8 mouse cellular contexts compared by ENCODE assay signal in genomic region chr6:39781766-39782530, GRCm38 (mm10). TPM values are rescaled to one million over a fixed set of nuclear protein-coding genes. Genes with fewer than 3 reads are reported as not detected.
DNase-seq lines count a peak whose midpoint lies in the region; ATAC-seq and TF ChIP-seq lines count a peak whose summit lies in the region.

No protein-coding gene starts in this region.

- intact Hi-C loops in gastrocnemius, adult 2 months (cut with DNase I) = loop anchor here (2.0 to 5.0 kb wide), 4 partner anchors 60 to 319 kb away; no protein-coding TSS in a partner anchor

- peak overlapping the region; percentile 62 for H3K27ac ChIP-seq in gastrocnemius, adult 2 months
- H3K27ac ChIP-seq in hindbrain, embryonic 11.5 days (ENCODE audit: low read depth, low read length) = no peak overlapping the region
- peak overlapping the region; percentile 33 for H3K27ac ChIP-seq in liver, embryonic 12.5 days
- no peak overlapping the region; the same call in 1 of the 2 replicates for H3K27ac ChIP-seq in neural tube, embryonic 13.5 days (replicated peaks)

- H3K27me3 ChIP-seq in hindbrain, embryonic 11.5 days (ENCODE audit: control insufficient read depth, insufficient read depth, low read length) = no peaks in the 10 kb centered on the region
- H3K27me3 ChIP-seq in liver, embryonic 12.5 days (replicated peaks) = peaks cover 8% of the 10 kb centered on the region; the same call in 1 of the 2 replicates
- H3K27me3 ChIP-seq in neural tube, embryonic 13.5 days = no peaks in the 10 kb centered on the region

- H3K4me2 ChIP-seq in hindbrain, embryonic 11.5 days (replicated peaks; ENCODE audit: low read depth, low read length) = no peak overlapping the region
- H3K4me2 ChIP-seq in liver, embryonic 12.5 days = peak overlapping the region; percentile 53
- peak overlapping the region; percentile 52 for H3K4me2 ChIP-seq in neural tube, embryonic 13.5 days

- TF ChIP-seq CTCF in gastrocnemius, adult 2 months (IDR thresholded peaks at IDR 0.05) = no peak

- H3K9me3 ChIP-seq in hindbrain, embryonic 11.5 days (ENCODE audit: control insufficient read depth, low read length) = no peaks in the 10 kb centered on the region
- no peaks in the 10 kb centered on the region for H3K9me3 ChIP-seq in liver, embryonic 12.5 days (replicated peaks)
- no peaks in the 10 kb centered on the region for H3K9me3 ChIP-seq in neural tube, embryonic 13.5 days

- 50% methylated on average over 17 of the region's 17 CpGs for WGBS in hindbrain, embryonic 11.5 days
- 35% methylated on average over 17 of the region's 17 CpGs for WGBS in liver, embryonic 12.5 days (ENCODE audit: insufficient replicate concordance)
- 71% methylated on average over 17 of the region's 17 CpGs for WGBS in neural tube, embryonic 13.5 days

- H3K9ac ChIP-seq in hindbrain, embryonic 11.5 days (ENCODE audit: low read depth, low read length) = no peak overlapping the region
- H3K9ac ChIP-seq in liver, embryonic 12.5 days = no peak overlapping the region
- peak overlapping the region; percentile 9; the same call in 1 of the 2 replicates for H3K9ac ChIP-seq in neural tube, embryonic 13.5 days

- no peak for ATAC-seq in hindbrain, embryonic 11.5 days (ENCODE audit: low FRiP score)
- ATAC-seq in liver, embryonic 12.5 days = no peak
- ATAC-seq in neural tube, embryonic 13.5 days (ENCODE audit: low read depth) = no peak
- ATAC-seq in erythroid progenitor cell, adult 5-6 weeks (replicated peaks; ENCODE audit: low FRiP score, poor library complexity, severe bottlenecking) = no peak

- H3K36me3 ChIP-seq in hindbrain, embryonic 11.5 days (ENCODE audit: control insufficient read depth, insufficient read depth, low read length) = no peaks in the 10 kb centered on the region
- H3K36me3 ChIP-seq in liver, embryonic 12.5 days = no peaks in the 10 kb centered on the region
- H3K36me3 ChIP-seq in neural tube, embryonic 13.5 days = no peaks in the 10 kb centered on the region

- H3K4me3 ChIP-seq in gastrocnemius, adult 2 months = peak overlapping the region; percentile 62
- no peak overlapping the region for H3K4me3 ChIP-seq in hindbrain, embryonic 11.5 days (ENCODE audit: low read depth, low read length)
- H3K4me3 ChIP-seq in liver, embryonic 12.5 days = peak overlapping the region; percentile 18; the same call in 1 of the 2 replicates
- H3K4me3 ChIP-seq in neural tube, embryonic 13.5 days = no peak overlapping the region

- no peak for DNase-seq in gastrocnemius, adult 2 months
- DNase-seq in gastrocnemius, adult 18-20 months (ENCODE audit: low spot score) = no peak
- peak; percentile 64 for DNase-seq in embryo, embryonic 11 days
- DNase-seq in hindbrain, embryonic 11.5 days (ENCODE audit: low spot score) = peak; percentile 36
- no peak for DNase-seq in right cerebral cortex, postnatal 36 days (ENCODE audit: low spot score in 2 of 2)

- H3K4me1 ChIP-seq in hindbrain, embryonic 11.5 days (replicated peaks; ENCODE audit: control insufficient read depth, insufficient read depth, low read length) = no peaks in the 10 kb centered on the region; the same call in 1 of the 2 replicates
- H3K4me1 ChIP-seq in liver, embryonic 12.5 days = peaks cover 14% of the 10 kb centered on the region
- H3K4me1 ChIP-seq in neural tube, embryonic 13.5 days (replicated peaks) = peaks cover 18% of the 10 kb centered on the region

RNA-seq across cellular contexts. Expression of gene Mrps33, which starts 28.8 kb away (rescaled TPM):
- total RNA-seq in gastrocnemius, adult 2 months (2021) = 10 to 100 TPM; 48.4 to 70.0 TPM
- 10 to 100 TPM; 50.8 to 55.1 TPM for total RNA-seq in gastrocnemius, adult 18-20 months (2021)
- 232 and 245 TPM in 2 replicates for polyA plus RNA-seq in hindbrain, embryonic 11.5 days (2014; fragmentation: Nextera tagmentation; extraction: Ambion mirVana)
- polyA plus RNA-seq in liver, embryonic 12.5 days (2016; fragmentation: Nextera tagmentation; extraction: Ambion mirVana) = 108 and 110 TPM in 2 replicates
- 196 and 215 TPM in 2 replicates for polyA plus RNA-seq in neural tube, embryonic 13.5 days (2015; fragmentation: Nextera tagmentation; extraction: Ambion mirVana)
- total RNA-seq in erythroid progenitor cell, adult 5-6 weeks (2015; ENCODE audit: low replicate concordance) = 17.3 and 49.5 TPM in 2 replicates
- total RNA-seq in erythroid progenitor cell, adult 5-6 weeks (2017; ENCODE audit: low replicate concordance) = 6.2 and 18.6 TPM in 2 replicates

RNA-seq across cellular contexts. Expression of gene Braf, which starts 56.7 kb away (rescaled TPM):
- total RNA-seq in gastrocnemius, adult 2 months (2021) = 1 to 10 TPM; 6.5 to 8.1 TPM
- total RNA-seq in gastrocnemius, adult 18-20 months (2021) = 1 to 10 TPM; 5.0 to 6.2 TPM
- polyA plus RNA-seq in hindbrain, embryonic 11.5 days (2014; fragmentation: Nextera tagmentation; extraction: Ambion mirVana) = 22.6 and 23.7 TPM in 2 replicates
- polyA plus RNA-seq in liver, embryonic 12.5 days (2016; fragmentation: Nextera tagmentation; extraction: Ambion mirVana) = 10.7 and 11.0 TPM in 2 replicates
- 24.9 and 25.3 TPM in 2 replicates for polyA plus RNA-seq in neural tube, embryonic 13.5 days (2015; fragmentation: Nextera tagmentation; extraction: Ambion mirVana)
- 11.5 and 24.3 TPM in 2 replicates for total RNA-seq in erythroid progenitor cell, adult 5-6 weeks (2015; ENCODE audit: low replicate concordance)
- total RNA-seq in erythroid progenitor cell, adult 5-6 weeks (2017; ENCODE audit: low replicate concordance) = 8.2 and 9.5 TPM in 2 replicates

Comparison
In these comparisons a context has a peak if more than half of its experiments do, and no peak if none do; other contexts are left out.
1. DNase-seq: peak in embryo, embryonic 11 days (single experiment) and hindbrain, embryonic 11.5 days (single experiment); none in gastrocnemius, adult 2 months (single experiment), gastrocnemius, adult 18-20 months (single experiment) and right cerebral cortex, postnatal 36 days (0 of 2).
2. H3K27ac ChIP-seq: peak in gastrocnemius, adult 2 months (single experiment) and liver, embryonic 12.5 days (single experiment); none in hindbrain, embryonic 11.5 days (single experiment) and neural tube, embryonic 13.5 days (single experiment).
3. H3K4me3 ChIP-seq: peak in gastrocnemius, adult 2 months (single experiment) and liver, embryonic 12.5 days (single experiment); none in hindbrain, embryonic 11.5 days (single experiment) and neural tube, embryonic 13.5 days (single experiment).